Comparison of ENCODE assay signal across 8 mouse cellular contexts in genomic region chr11:49189737-49190136, GRCm38 (mm10). TPM values are rescaled to one million over a fixed set of nuclear protein-coding genes. Genes with fewer than 3 reads are reported as not detected.
DNase-seq lines count a peak whose midpoint lies in the region; ATAC-seq and TF ChIP-seq lines count a peak whose summit lies in the region.

No protein-coding gene starts in this region.

- no peak overlapping the region for H3K4me3 ChIP-seq in embryonic facial prominence, embryonic 10.5 days
- no peak overlapping the region for H3K4me3 ChIP-seq in limb, embryonic 14.5 days (replicated peaks; ENCODE audit: low read length)

- no peaks in the 10 kb centered on the region for H3K9me3 ChIP-seq in embryonic facial prominence, embryonic 10.5 days
- H3K9me3 ChIP-seq in limb, embryonic 14.5 days (ENCODE audit: control insufficient read depth, low read length) = no peaks in the 10 kb centered on the region

- 9% methylated on average over 7 of the region's 7 CpGs for WGBS in embryonic facial prominence, embryonic 10.5 days
- WGBS in limb, embryonic 14.5 days = 3% methylated on average over 7 of the region's 7 CpGs

- no peaks in the 10 kb centered on the region for H3K4me1 ChIP-seq in embryonic facial prominence, embryonic 10.5 days
- no peaks in the 10 kb centered on the region for H3K4me1 ChIP-seq in limb, embryonic 14.5 days (ENCODE audit: control insufficient read depth, insufficient read depth, low read length)

- no peak overlapping the region for H3K4me2 ChIP-seq in limb, embryonic 14.5 days (replicated peaks; ENCODE audit: low read depth, low read length, severe bottlenecking)

- no peak overlapping the region for H3K27ac ChIP-seq in embryonic facial prominence, embryonic 10.5 days (replicated peaks)
- H3K27ac ChIP-seq in limb, embryonic 14.5 days (replicated peaks; ENCODE audit: low read depth, low read length) = no peak overlapping the region

- no peaks in the 10 kb centered on the region for H3K36me3 ChIP-seq in embryonic facial prominence, embryonic 10.5 days (replicated peaks)
- no peaks in the 10 kb centered on the region for H3K36me3 ChIP-seq in limb, embryonic 14.5 days (ENCODE audit: control insufficient read depth, insufficient read depth, low read length)

- H3K27me3 ChIP-seq in embryonic facial prominence, embryonic 10.5 days (replicated peaks; ENCODE audit: low read depth, poor library complexity, severe bottlenecking) = no peaks in the 10 kb centered on the region
- no peaks in the 10 kb centered on the region for H3K27me3 ChIP-seq in limb, embryonic 14.5 days (ENCODE audit: control insufficient read depth, insufficient read depth, low read length)

- ATAC-seq in inflammation-experienced regulatory T-cells, adult 6 months = peak; percentile 60
- no peak for ATAC-seq in limb, embryonic 14.5 days (ENCODE audit: low FRiP score, low read depth)

- TF ChIP-seq POLR2A in limb, embryonic 14.5 days (IDR thresholded peaks at IDR 0.05; ENCODE audit: borderline replicate concordance, extremely low read depth, insufficient read depth, insufficient read length) = no peak

- DNase-seq in testis, postnatal 10 days (ENCODE audit: low spot score) = peak; percentile 78
- no peak for DNase-seq in testis, postnatal 14 days (ENCODE audit: low spot score)
- peak; percentile 80 for DNase-seq in adrenal gland, postnatal 10 days
- peak; percentile 43 for DNase-seq in embryonic facial prominence, embryonic 10.5 days (ENCODE audit: low spot score)
- peak; percentile 58 for DNase-seq in limb, embryonic 14.5 days (ENCODE audit: low spot score)
- DNase-seq in retina, postnatal 7 days (ENCODE audit: low read depth, low spot score) = peak; percentile 46
- peak; percentile 26 for DNase-seq in yolk sac, embryonic 10.5 days (ENCODE audit: low spot score)

- H3K9ac ChIP-seq in limb, embryonic 14.5 days (ENCODE audit: low read depth, low read length, severe bottlenecking) = no peak overlapping the region

RNA-seq across cellular contexts. Expression of gene Btnl9, which starts 2.8 kb away (rescaled TPM):
- 10 to 100 TPM; 34.5 to 37.6 TPM for total RNA-seq in adrenal gland, postnatal 10 days (2021)
- 0.23 and 0.31 TPM in 2 replicates for polyA plus RNA-seq in embryonic facial prominence, embryonic 10.5 days (2016; fragmentation: Nextera tagmentation; extraction: Ambion mirVana)
- polyA plus RNA-seq in inflammation-experienced regulatory T-cells, adult 6 months (2017; shearing (Covaris generic)) = under 1 TPM in 1 of 3 experiments, not detected in 2; 0.39 TPM
- polyA plus RNA-seq in limb, embryonic 14.5 days (2012; rRNA removed) = 2.0 and 2.2 TPM in 2 replicates
- polyA plus RNA-seq in limb, embryonic 14.5 days (2014; fragmentation: Nextera tagmentation; extraction: Ambion mirVana) = 0.58 and 1.7 TPM in 2 replicates

RNA-seq across cellular contexts. Expression of gene Zfp62, which starts 13.4 kb away (rescaled TPM):
- total RNA-seq in adrenal gland, postnatal 10 days (2021) = 10 to 100 TPM; 29.8 to 38.1 TPM
- polyA plus RNA-seq in embryonic facial prominence, embryonic 10.5 days (2016; fragmentation: Nextera tagmentation; extraction: Ambion mirVana) = 46.8 and 50.0 TPM in 2 replicates
- 10 to 100 TPM; 43.8 to 49.9 (median 49.6) TPM for polyA plus RNA-seq in inflammation-experienced regulatory T-cells, adult 6 months (2017; shearing (Covaris generic))
- 14.9 and 22.1 TPM in 2 replicates for polyA plus RNA-seq in limb, embryonic 14.5 days (2012; rRNA removed)
- polyA plus RNA-seq in limb, embryonic 14.5 days (2014; fragmentation: Nextera tagmentation; extraction: Ambion mirVana) = 38.0 and 43.1 TPM in 2 replicates

RNA-seq across cellular contexts. Expression of gene Olfr1394, which starts 35.6 kb away (rescaled TPM):
- total RNA-seq in adrenal gland, postnatal 10 days (2021) = not detected
- not detected in 2 replicates for polyA plus RNA-seq in embryonic facial prominence, embryonic 10.5 days (2016; fragmentation: Nextera tagmentation; extraction: Ambion mirVana)
- not detected for polyA plus RNA-seq in inflammation-experienced regulatory T-cells, adult 6 months (2017; shearing (Covaris generic))
- not detected in 2 replicates for polyA plus RNA-seq in limb, embryonic 14.5 days (2012; rRNA removed)
- not detected in 2 replicates for polyA plus RNA-seq in limb, embryonic 14.5 days (2014; fragmentation: Nextera tagmentation; extraction: Ambion mirVana)

RNA-seq across cellular contexts. Expression of gene Olfr1395, which starts 47.7 kb away (rescaled TPM):
- total RNA-seq in adrenal gland, postnatal 10 days (2021) = not detected
- not detected in 2 replicates for polyA plus RNA-seq in embryonic facial prominence, embryonic 10.5 days (2016; fragmentation: Nextera tagmentation; extraction: Ambion mirVana)
- not detected for polyA plus RNA-seq in inflammation-experienced regulatory T-cells, adult 6 months (2017; shearing (Covaris generic))
- polyA plus RNA-seq in limb, embryonic 14.5 days (2012; rRNA removed) = not detected in 2 replicates
- not detected in 2 replicates for polyA plus RNA-seq in limb, embryonic 14.5 days (2014; fragmentation: Nextera tagmentation; extraction: Ambion mirVana)

RNA-seq across cellular contexts. Expression of gene Mgat1, which starts 54.3 kb away (rescaled TPM):
- total RNA-seq in adrenal gland, postnatal 10 days (2021) = 100 to 1,000 TPM in 1 of 2 experiments, 10 to 100 TPM in 1; 87.9 to 101 TPM
- polyA plus RNA-seq in embryonic facial prominence, embryonic 10.5 days (2016; fragmentation: Nextera tagmentation; extraction: Ambion mirVana) = 34.8 and 40.3 TPM in 2 replicates
- 10 to 100 TPM; 62.3 to 88.6 (median 70.5) TPM for polyA plus RNA-seq in inflammation-experienced regulatory T-cells, adult 6 months (2017; shearing (Covaris generic))
- polyA plus RNA-seq in limb, embryonic 14.5 days (2012; rRNA removed) = 83.7 and 117 TPM in 2 replicates
- 64.7 and 68.0 TPM in 2 replicates for polyA plus RNA-seq in limb, embryonic 14.5 days (2014; fragmentation: Nextera tagmentation; extraction: Ambion mirVana)
